Mouse (Mus musculus) liver, embryonic 14.5 days (tissue): ENCODE measurements around the gene Stub1. TPM values are rescaled to one million over a fixed set of nuclear protein-coding genes. Genes with fewer than 3 reads are reported as not detected.

Source experiments
- ATAC-seq: fragments of 200-750 bp; cut with Nextera tagmentation; 2 replicates; pipeline ENCODE4 v1.8.0; 2017; ENCODE audit warnings: moderate number of reproducible peaks, mild to moderate bottlenecking, moderate library complexity; ENCODE audit not compliant: insufficient read depth
- DNase-seq, 3 experiments: peaks; one replicate each; pipeline ENCODE4 v3.0.0-alpha.2; 2012 to 2013; ENCODE audit warnings: low read depth in 3 of 3, low spot score in 3 of 3
- H3K27ac ChIP-seq: fragments of 300-500 bp; sonication (generic); 2 replicates; pipeline ENCODE4 v1.5.1; 2014; ENCODE audit warnings: moderate library complexity, mild to moderate bottlenecking, control low read depth, inconsistent platforms
- H3K27me3 ChIP-seq: fragments of 300-500 bp; sonication (generic); 2 replicates; pipeline ENCODE4 v1.6.1; 2014; ENCODE audit warnings: mild to moderate bottlenecking, low read length, moderate library complexity; ENCODE audit not compliant: control insufficient read depth, insufficient read depth
- H3K36me3 ChIP-seq: fragments of 300-500 bp; sonication (generic); replicated peaks from 2 replicates; pipeline ENCODE4 v1.6.1; 2014; ENCODE audit warnings: low read depth; ENCODE audit not compliant: control insufficient read depth, insufficient read depth
- H3K4me1 ChIP-seq, 2 experiments: fragments of 200-500 bp in 1 of 2; fragments of 300-500 bp in 1 of 2; sonication (generic) in 1 of 2; replicated peaks; 2 replicates each; pipeline ENCODE4 v1.6.1; 2012 to 2014; ENCODE audit warnings: antibody characterized with exemption in 1 of 2, inconsistent platforms in 1 of 2, low read length in 1 of 2; ENCODE audit not compliant: control insufficient read depth in 2 of 2, insufficient read depth in 2 of 2
- H3K4me2 ChIP-seq: fragments of 300-500 bp; sonication (generic); 2 replicates; pipeline ENCODE4 v1.6.1; 2014; ENCODE audit warnings: low read depth, mild to moderate bottlenecking, control low read depth, moderate library complexity
- H3K4me3 ChIP-seq, 2 experiments: fragments of 200-500 bp in 1 of 2; fragments of 300-500 bp in 1 of 2; sonication (generic) in 1 of 2; 2 replicates each; pipeline ENCODE4 v1.5.1; 2012 to 2014; ENCODE audit warnings: low read depth in 2 of 2, low read length in 2 of 2, mild to moderate bottlenecking in 2 of 2, control low read depth in 1 of 2, inconsistent platforms in 1 of 2, moderate library complexity in 1 of 2; ENCODE audit not compliant: insufficient read depth in 1 of 2
- H3K9ac ChIP-seq: fragments of 300-500 bp; sonication (generic); replicated peaks from 2 replicates; pipeline ENCODE4 v1.6.1; 2014; ENCODE audit warnings: mild to moderate bottlenecking, control low read depth, moderate library complexity
- H3K9me3 ChIP-seq: fragments of 300-500 bp; sonication (generic); 2 replicates; pipeline ENCODE4 v1.6.1; 2016; ENCODE audit warnings: low read length, mixed read lengths; ENCODE audit not compliant: control insufficient read depth
- CTCF ChIP-seq: IDR thresholded peaks from 2 replicates; pipeline ENCODE4 v1.5.1; 2016; ENCODE audit warnings: antibody characterized with exemption, low read depth, control low read depth
- EP300 ChIP-seq: IDR thresholded peaks from 2 replicates; pipeline ENCODE4 v1.6.1; 2016; ENCODE audit warnings: antibody characterized with exemption, low read depth
- WGBS: fragments of 180-500 bp; shearing (Covaris S2); extraction: QIAGEN DNeasy Blood & Tissue Kit; methylation state at CpG from one replicate; pipeline ENCODE4 v1.1.7; 2014; ENCODE audit not compliant: insufficient replicate concordance; 5-methylcytosine and 5-hydroxymethylcytosine counted together
- polyA plus RNA-seq, 2 experiments: library from polyadenylated mRNA; depleted of rRNA in 1 of 2; stranded (reverse) in 1 of 2; unstranded in 1 of 2; fragments of >200 nt; fragmentation: Nextera tagmentation in 1 of 2; extraction: Ambion mirVana in 1 of 2; gene quantifications; 2 replicates each; pipeline versions ENCODE4 v1.2.1 to v1.2.3; 2012 to 2014

Stub1 gene
- polyA plus RNA-seq, 2 experiments: 85.1 to 96.7 TPM

DNA sequence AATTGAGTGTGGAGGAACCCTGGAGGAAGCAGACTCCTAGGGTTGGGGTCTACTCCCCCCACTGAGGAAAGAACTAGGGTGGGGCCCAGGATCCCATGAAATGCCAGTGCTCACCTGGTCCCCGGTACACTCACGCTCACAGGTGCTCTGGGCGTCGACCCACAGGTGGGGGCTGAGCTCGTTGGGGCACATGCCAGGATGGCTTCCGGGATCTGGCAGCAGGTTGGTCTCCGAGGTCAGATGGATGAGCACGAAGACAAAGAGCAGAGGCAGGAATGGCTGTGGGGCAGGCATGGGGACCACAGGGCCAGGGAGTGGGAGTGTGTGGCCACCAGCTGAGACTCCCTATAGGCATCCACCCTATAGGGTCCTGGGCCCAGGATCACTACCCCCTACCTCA, 46.5 kb upstream of the Stub1 start:
- Histone ChIP-seq H3K4me1 (peaks cover 4 to 26% of the 10 kb centered on the region in 2 experiments), H3K27me3 (no peaks in the 10 kb centered on the region), H3K4me2 (no peak overlapping the region), H3K36me3 (peaks cover 5% of the 10 kb centered on the region; the same call in 1 of the 2 replicates), H3K27ac (no peak overlapping the region), H3K9ac (no peak overlapping the region), H3K4me3 (no peak overlapping the region), H3K9me3 (no peaks in the 10 kb centered on the region)
- DNase-seq (no peak), ATAC-seq (no peak)
- TF ChIP-seq CTCF: no peak
- TF ChIP-seq EP300: no peak
- WGBS: 71% methylated on average over 8 of the region's 8 CpGs

DNA sequence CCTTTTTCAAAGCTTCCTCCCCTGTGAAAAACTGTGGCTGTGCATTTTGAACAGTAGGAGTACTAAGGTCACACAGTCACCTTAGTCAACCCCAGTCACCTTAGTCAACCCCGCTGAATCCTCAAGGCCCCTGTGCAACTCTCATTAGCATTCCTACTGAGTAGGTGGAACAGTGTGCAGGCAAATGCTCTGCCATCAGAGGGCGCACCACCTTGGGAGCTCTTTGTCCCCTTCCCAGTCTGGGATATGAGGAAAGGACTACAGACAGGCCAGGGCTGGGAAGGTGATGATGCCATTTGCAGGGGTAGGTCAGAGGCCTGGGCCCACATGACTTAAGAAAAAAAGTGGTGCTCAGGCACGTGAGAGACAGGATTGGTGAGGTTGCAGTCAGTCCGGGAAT, 46.1 kb upstream of the Stub1 start:
- Histone ChIP-seq H3K36me3 (peaks cover 5% of the 10 kb centered on the region; the same call in 1 of the 2 replicates), H3K27ac (no peak overlapping the region), H3K4me1 (peaks cover 4 to 28% of the 10 kb centered on the region in 2 experiments), H3K9me3 (no peaks in the 10 kb centered on the region), H3K27me3 (no peaks in the 10 kb centered on the region), H3K9ac (no peak overlapping the region), H3K4me3 (no peak overlapping the region), H3K4me2 (no peak overlapping the region)
- DNase-seq (no peak), ATAC-seq (no peak)
- no peak for TF ChIP-seq EP300
- peak; percentile 74 for TF ChIP-seq CTCF
- WGBS: 64% methylated on average over 4 of the region's 4 CpGs

DNA sequence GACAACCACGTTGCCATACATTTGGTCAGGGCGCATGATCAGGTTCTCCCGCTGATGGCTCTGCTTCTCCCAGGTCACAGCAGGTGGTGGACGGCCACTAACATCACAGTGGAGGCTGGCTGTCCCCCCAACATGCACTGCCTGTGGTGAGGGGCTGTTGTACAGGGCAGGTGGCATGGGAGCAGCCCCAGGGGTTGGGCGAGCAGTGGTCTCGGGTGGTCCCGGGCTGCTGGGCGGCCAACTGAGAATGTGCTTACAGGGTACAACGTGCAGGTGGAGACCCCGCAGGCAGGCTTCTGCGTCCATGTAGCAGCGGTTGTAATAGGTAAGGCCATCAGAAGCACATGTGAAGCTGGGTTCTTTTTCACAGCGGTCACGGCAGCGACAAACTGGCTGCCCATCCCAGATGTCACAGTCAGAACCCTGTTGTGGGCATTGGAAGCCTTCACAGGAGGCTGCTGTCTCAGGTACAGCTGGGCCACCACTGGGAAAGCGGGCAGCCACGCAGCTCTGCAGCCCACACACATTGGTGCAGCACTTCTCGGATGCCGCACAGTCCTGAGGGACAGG, 45.5 kb upstream of the Stub1 start:
- WGBS: 85% methylated on average over 19 of the region's 19 CpGs
- H3K27ac ChIP-seq: no peak overlapping the region
- H3K9me3 ChIP-seq: no peaks in the 10 kb centered on the region
- DNase-seq (no peak), ATAC-seq (no peak)
- H3K4me1 ChIP-seq: peaks cover 4 to 33% of the 10 kb centered on the region in 2 experiments
- H3K27me3 ChIP-seq: no peaks in the 10 kb centered on the region
- H3K36me3 ChIP-seq: peaks cover 5% of the 10 kb centered on the region; the same call in 1 of the 2 replicates
- no peak overlapping the region for H3K4me2 ChIP-seq
- H3K9ac ChIP-seq: no peak overlapping the region
- no peak overlapping the region for H3K4me3 ChIP-seq
- TF ChIP-seq EP300 (no peak), CTCF (no peak)

- WGBS: 84% methylated on average over 32 of the region's 32 CpGs
- Histone ChIP-seq H3K27ac (no peak overlapping the region), H3K4me2 (no peak overlapping the region), H3K9me3 (no peaks in the 10 kb centered on the region), H3K9ac (no peak overlapping the region), H3K27me3 (no peaks in the 10 kb centered on the region), H3K4me1 (peaks cover 4 to 33% of the 10 kb centered on the region in 2 experiments), H3K36me3 (peaks cover 3% of the 10 kb centered on the region; the same call in 1 of the 2 replicates), H3K4me3 (no peak overlapping the region)
- TF ChIP-seq CTCF (no peak), EP300 (no peak)
- ATAC-seq (no peak), DNase-seq (no peak)
Measured at GRCm38 (mm10) chr17:25877741-25878610, 44.8 kb upstream of the Stub1 start.

GRCm38 (mm10) chr17:25877025-25877424, 43.8 kb upstream of the Stub1 start:
- no peak for ATAC-seq
- H3K9ac ChIP-seq: no peak overlapping the region
- no peaks in the 10 kb centered on the region for H3K27me3 ChIP-seq
- TF ChIP-seq CTCF (no peak), EP300 (no peak)
- DNase-seq: no peak
- H3K36me3 ChIP-seq: peaks cover 3% of the 10 kb centered on the region; the same call in 1 of the 2 replicates
- H3K4me1 ChIP-seq: peaks cover 4 to 26% of the 10 kb centered on the region in 2 experiments
- 78% methylated on average over 3 of the region's 3 CpGs for WGBS
- H3K9me3 ChIP-seq: no peaks in the 10 kb centered on the region
- no peak overlapping the region for H3K27ac ChIP-seq
- peak overlapping the region; percentile 94 for H3K4me2 ChIP-seq
- no peak overlapping the region for H3K4me3 ChIP-seq
